Mouse (Mus musculus): ENCODE results near the gene Elf3.

GRCm38 (mm10) chr1:135250706-135251105 lies 7.7 kb downstream of the Elf3 start:
- TF ChIP-seq CTCF (IDR thresholded peaks at IDR 0.05) (no peak), EP300 (IDR thresholded peaks at IDR 0.05) (no peak)

All from lung, postnatal 0 days (tissue).